Mouse (Mus musculus): ENCODE results near the gene Anapc1. TPM values are rescaled to one million over a fixed set of nuclear protein-coding genes. Genes with fewer than 3 reads are reported as not detected.
A peak's percentile ranks its signal among the peaks of the same experiment; 100 is the strongest.

Anapc1 gene
- polyA plus RNA-seq, 1 experiment from 2014 or later: 39.8 TPM

DNA sequence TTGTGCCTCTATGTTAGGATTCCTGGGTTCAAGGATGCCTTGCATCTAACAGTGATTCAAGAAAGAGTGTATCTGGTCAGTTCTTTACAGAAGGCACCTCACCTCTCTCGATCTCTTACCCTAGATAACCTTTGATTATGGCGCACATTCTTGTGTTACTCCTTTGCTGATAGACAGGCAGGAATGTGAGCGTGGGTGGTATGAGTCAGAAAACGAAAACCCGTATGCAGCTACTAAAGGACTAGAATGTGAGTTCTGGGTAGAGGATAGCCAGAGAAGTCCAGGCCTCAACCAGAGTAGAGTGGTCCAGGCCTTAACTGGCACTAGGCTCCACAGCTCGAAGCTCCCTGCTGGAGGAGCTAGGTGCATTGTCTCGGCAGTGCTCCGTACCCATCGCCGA is 5.6 kb upstream of the Anapc1 start:
- no peak for ATAC-seq
- Histone ChIP-seq H3K27ac (ENCODE audit: low read length) (no peak overlapping the region), H3K9ac (ENCODE audit: low read depth, low read length) (no peak overlapping the region), H3K4me1 (ENCODE audit: control insufficient read depth, insufficient read depth, low read length) (peaks cover 4% of the 10 kb centered on the region; the same call in 1 of the 2 replicates), H3K4me3 (ENCODE audit: low read length) (no peak overlapping the region), H3K4me2 (ENCODE audit: low read depth, low read length) (no peak overlapping the region), H3K9me3 (ENCODE audit: control insufficient read depth, low read length) (no peaks in the 10 kb centered on the region), H3K27me3 (replicated peaks; ENCODE audit: control insufficient read depth, insufficient read depth, low read length) (no peaks in the 10 kb centered on the region), H3K36me3 (ENCODE audit: control insufficient read depth, insufficient read depth, low read length) (no peaks in the 10 kb centered on the region)
- 86% methylated on average over 10 of the region's 10 CpGs for WGBS

DNA sequence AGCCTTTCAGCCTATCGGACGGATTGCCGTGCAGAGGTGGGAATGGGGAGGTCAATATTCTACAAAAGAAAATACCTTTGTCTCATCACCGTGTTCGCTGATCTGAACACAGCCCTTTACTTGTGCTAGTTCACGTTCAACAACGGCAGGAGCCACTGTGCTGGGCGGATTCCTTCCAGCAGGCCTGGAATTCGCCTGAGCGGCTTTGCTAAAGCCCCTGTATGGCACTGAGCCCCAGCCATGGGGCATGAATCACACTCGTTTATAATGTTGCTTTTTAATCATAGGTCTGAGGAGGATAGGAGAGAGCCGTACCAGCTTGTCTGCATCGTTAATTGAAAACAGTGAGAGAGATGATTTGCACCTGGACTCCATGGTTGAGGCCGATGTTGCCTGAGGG is 5.1 kb upstream of the Anapc1 start:
- H3K4me1 ChIP-seq (ENCODE audit: control insufficient read depth, insufficient read depth, low read length): peaks cover 4% of the 10 kb centered on the region; the same call in 1 of the 2 replicates
- 73% methylated on average over 14 of the region's 14 CpGs for WGBS
- no peak overlapping the region for H3K4me2 ChIP-seq (ENCODE audit: low read depth, low read length)
- no peak overlapping the region for H3K4me3 ChIP-seq (ENCODE audit: low read length)
- no peak overlapping the region for H3K9ac ChIP-seq (ENCODE audit: low read depth, low read length)
- H3K36me3 ChIP-seq (ENCODE audit: control insufficient read depth, insufficient read depth, low read length): no peaks in the 10 kb centered on the region
- H3K9me3 ChIP-seq (ENCODE audit: control insufficient read depth, low read length): no peaks in the 10 kb centered on the region
- no peak overlapping the region for H3K27ac ChIP-seq (ENCODE audit: low read length)
- H3K27me3 ChIP-seq (replicated peaks; ENCODE audit: control insufficient read depth, insufficient read depth, low read length): no peaks in the 10 kb centered on the region
- no peak for ATAC-seq

DNA sequence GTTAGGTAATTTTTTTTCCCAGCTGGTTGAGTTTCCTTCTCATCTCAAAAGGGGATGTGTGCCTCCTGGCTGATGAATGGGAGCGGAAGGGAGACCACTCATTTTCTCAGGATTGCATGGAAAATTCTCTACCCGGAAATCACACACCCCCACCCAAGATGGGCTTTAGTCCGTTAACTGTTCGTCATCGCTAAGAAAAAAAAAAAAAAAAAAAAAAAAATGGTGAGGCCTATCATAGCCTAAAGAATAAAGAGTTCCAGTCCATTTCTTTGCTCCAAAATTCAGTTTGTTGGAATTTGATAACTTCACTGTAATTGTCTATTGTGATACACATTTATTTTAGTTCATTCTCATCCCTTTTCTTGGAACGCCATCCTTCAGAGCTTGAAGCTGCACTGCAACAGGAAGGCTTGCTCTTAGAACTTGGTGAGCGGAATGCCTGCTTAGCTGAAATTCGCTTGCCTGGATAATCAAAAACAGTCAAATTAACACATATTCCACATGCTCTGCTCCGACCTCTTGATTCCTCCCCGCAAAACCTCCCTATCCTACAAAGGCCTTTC is 448 bp upstream of the Anapc1 start:
- peak overlapping the region; percentile 95 for H3K4me3 ChIP-seq (ENCODE audit: low read length)
- WGBS: 45% methylated on average over 10 of the region's 10 CpGs
- H3K9ac ChIP-seq (ENCODE audit: low read depth, low read length): peak overlapping the region; percentile 98
- no peaks in the 10 kb centered on the region; the same call in 1 of the 2 replicates for H3K36me3 ChIP-seq (ENCODE audit: control insufficient read depth, insufficient read depth, low read length)
- no peaks in the 10 kb centered on the region for H3K27me3 ChIP-seq (replicated peaks; ENCODE audit: control insufficient read depth, insufficient read depth, low read length)
- peak overlapping the region; percentile 81 for H3K27ac ChIP-seq (ENCODE audit: low read length)
- ATAC-seq: peak; percentile 75
- H3K4me1 ChIP-seq (ENCODE audit: control insufficient read depth, insufficient read depth, low read length): peaks cover 7% of the 10 kb centered on the region
- no peaks in the 10 kb centered on the region for H3K9me3 ChIP-seq (ENCODE audit: control insufficient read depth, low read length)
- H3K4me2 ChIP-seq (ENCODE audit: low read depth, low read length): peak overlapping the region; percentile 65

DNA sequence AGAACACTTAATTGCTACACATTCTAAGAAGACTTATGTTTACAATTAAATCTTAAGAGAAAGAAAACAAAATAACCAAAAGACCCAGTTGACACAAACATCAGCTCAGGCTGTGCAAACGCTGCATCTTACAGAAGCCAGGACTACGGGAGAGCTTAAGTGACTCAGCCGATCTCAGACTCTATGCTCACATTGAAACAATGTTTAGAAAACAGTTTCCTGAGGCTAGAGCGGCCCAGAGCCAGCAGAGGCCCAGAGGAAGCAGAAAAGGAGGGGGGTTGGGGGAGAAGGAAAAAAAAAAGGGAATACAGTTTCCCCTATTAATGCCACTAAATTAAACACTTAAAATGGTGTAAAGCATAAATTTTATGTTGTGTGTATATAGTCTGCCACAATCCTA is 6.5 kb downstream of the Anapc1 start:
- ATAC-seq: peak; percentile 73; the same call in 1 of the 2 replicates
- Histone ChIP-seq H3K4me2 (ENCODE audit: low read depth, low read length) (no peak overlapping the region), H3K4me3 (ENCODE audit: low read length) (no peak overlapping the region), H3K9me3 (ENCODE audit: control insufficient read depth, low read length) (no peaks in the 10 kb centered on the region), H3K27ac (ENCODE audit: low read length) (no peak overlapping the region), H3K36me3 (ENCODE audit: control insufficient read depth, insufficient read depth, low read length) (peaks cover 14% of the 10 kb centered on the region), H3K27me3 (replicated peaks; ENCODE audit: control insufficient read depth, insufficient read depth, low read length) (no peaks in the 10 kb centered on the region), H3K4me1 (ENCODE audit: control insufficient read depth, insufficient read depth, low read length) (peaks cover 3% of the 10 kb centered on the region), H3K9ac (ENCODE audit: low read depth, low read length) (no peak overlapping the region)
- 44% methylated on average over 4 of the region's 4 CpGs for WGBS

DNA sequence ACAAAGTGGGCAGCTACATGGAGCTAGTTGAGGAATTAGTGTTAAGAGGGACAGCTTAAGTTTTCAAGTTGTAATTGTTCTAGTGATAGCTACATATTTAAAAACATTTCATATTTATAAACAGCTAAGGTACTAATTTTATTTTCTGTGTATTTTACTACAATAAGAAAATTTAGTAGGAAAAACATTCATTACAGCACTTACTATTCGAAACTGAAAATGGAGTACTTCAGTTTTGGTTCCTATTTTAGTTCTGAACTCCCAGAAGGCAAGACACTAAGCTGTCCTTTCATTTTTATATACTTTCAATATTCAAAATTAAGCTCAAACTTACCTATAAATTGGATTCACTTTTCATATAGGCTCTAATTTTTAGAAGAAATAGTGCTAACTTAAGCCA is 66.6 kb downstream of the Anapc1 start:
- ATAC-seq: no peak
- no peaks in the 10 kb centered on the region for H3K9me3 ChIP-seq (ENCODE audit: control insufficient read depth, low read length)
- H3K36me3 ChIP-seq (ENCODE audit: control insufficient read depth, insufficient read depth, low read length): peaks cover 33% of the 10 kb centered on the region
- 93% methylated on average over 1 of the region's 1 CpGs for WGBS
- no peaks in the 10 kb centered on the region for H3K27me3 ChIP-seq (replicated peaks; ENCODE audit: control insufficient read depth, insufficient read depth, low read length)
- H3K4me3 ChIP-seq (ENCODE audit: low read length): no peak overlapping the region
- no peak overlapping the region for H3K4me2 ChIP-seq (ENCODE audit: low read depth, low read length)
- no peak overlapping the region for H3K9ac ChIP-seq (ENCODE audit: low read depth, low read length)
- H3K27ac ChIP-seq (ENCODE audit: low read length): no peak overlapping the region
- no peaks in the 10 kb centered on the region for H3K4me1 ChIP-seq (ENCODE audit: control insufficient read depth, insufficient read depth, low read length)

DNA sequence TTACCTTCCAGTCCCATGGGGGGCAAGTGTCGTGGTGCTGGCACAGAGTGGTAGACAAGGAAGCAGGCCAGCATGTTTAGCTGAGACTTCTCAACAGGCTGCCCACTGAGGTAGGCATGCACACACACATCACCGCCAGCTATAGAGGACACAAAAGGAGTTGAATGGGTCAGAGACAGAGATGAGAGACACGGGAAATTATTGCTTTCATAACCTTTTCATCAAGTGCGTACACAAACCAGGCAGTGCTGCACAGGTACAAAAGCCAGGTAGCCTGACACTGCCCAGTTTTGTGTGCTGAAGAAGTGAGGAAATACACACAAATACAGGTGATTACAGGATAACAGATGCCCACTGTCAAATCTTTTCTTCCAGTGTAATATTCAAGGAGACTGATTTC is 71.8 kb downstream of the Anapc1 start:
- Histone ChIP-seq H3K27me3 (replicated peaks; ENCODE audit: control insufficient read depth, insufficient read depth, low read length) (no peaks in the 10 kb centered on the region), H3K4me1 (ENCODE audit: control insufficient read depth, insufficient read depth, low read length) (no peaks in the 10 kb centered on the region), H3K9ac (ENCODE audit: low read depth, low read length) (no peak overlapping the region), H3K36me3 (ENCODE audit: control insufficient read depth, insufficient read depth, low read length) (peaks cover 24% of the 10 kb centered on the region), H3K4me3 (ENCODE audit: low read length) (no peak overlapping the region), H3K9me3 (ENCODE audit: control insufficient read depth, low read length) (no peaks in the 10 kb centered on the region), H3K4me2 (ENCODE audit: low read depth, low read length) (no peak overlapping the region), H3K27ac (ENCODE audit: low read length) (no peak overlapping the region)
- 89% methylated on average over 4 of the region's 4 CpGs for WGBS
- no peak for ATAC-seq

DNA sequence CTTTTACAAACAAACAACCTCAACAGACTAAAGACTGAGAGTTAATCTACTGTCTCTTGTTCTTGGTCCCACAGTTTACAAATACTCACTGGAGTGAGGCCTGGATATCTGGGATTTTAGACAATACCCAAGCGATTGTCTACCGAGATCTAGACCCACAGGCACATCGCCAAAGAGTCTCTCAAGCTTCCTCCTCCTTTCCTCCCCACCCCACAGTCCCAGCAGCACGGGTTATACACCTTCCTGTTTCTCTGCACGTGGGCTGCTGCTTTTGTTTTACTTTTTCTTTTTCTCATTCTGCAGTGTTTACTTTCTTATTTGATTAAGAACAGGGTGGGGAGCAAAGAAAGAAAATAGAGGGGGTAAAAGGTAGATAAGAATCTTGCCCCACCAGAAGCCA is 73.8 kb downstream of the Anapc1 start:
- ATAC-seq: no peak
- no peaks in the 10 kb centered on the region for H3K27me3 ChIP-seq (replicated peaks; ENCODE audit: control insufficient read depth, insufficient read depth, low read length)
- H3K9me3 ChIP-seq (ENCODE audit: control insufficient read depth, low read length): no peaks in the 10 kb centered on the region
- no peak overlapping the region for H3K4me2 ChIP-seq (ENCODE audit: low read depth, low read length)
- H3K4me1 ChIP-seq (ENCODE audit: control insufficient read depth, insufficient read depth, low read length): no peaks in the 10 kb centered on the region
- no peak overlapping the region for H3K9ac ChIP-seq (ENCODE audit: low read depth, low read length)
- H3K4me3 ChIP-seq (ENCODE audit: low read length): no peak overlapping the region
- peaks cover 24% of the 10 kb centered on the region for H3K36me3 ChIP-seq (ENCODE audit: control insufficient read depth, insufficient read depth, low read length)
- no peak overlapping the region for H3K27ac ChIP-seq (ENCODE audit: low read length)
- WGBS: 60% methylated on average over 5 of the region's 5 CpGs

DNA sequence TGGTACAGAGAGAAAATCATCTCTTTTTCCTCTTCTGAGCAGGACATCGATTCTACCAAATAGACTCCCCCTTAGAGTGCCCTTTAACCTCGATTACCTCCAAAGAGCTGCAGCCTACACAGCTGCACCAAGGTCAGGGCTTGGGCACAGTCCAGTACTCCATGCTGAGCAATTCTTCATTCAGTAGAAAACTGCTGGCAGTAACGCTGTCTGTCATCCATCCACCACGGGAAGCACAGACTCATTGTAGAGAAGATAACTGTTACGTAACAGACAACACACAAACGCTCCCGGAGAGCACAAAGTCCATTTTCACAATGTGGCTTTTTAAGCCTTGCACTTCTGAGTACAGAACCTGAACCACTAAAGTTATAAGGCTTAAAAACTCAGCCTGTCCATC is 74.9 kb downstream of the Anapc1 start:
- Histone ChIP-seq H3K4me1 (ENCODE audit: control insufficient read depth, insufficient read depth, low read length) (no peaks in the 10 kb centered on the region), H3K27me3 (replicated peaks; ENCODE audit: control insufficient read depth, insufficient read depth, low read length) (no peaks in the 10 kb centered on the region), H3K9me3 (ENCODE audit: control insufficient read depth, low read length) (no peaks in the 10 kb centered on the region), H3K36me3 (ENCODE audit: control insufficient read depth, insufficient read depth, low read length) (peaks cover 19% of the 10 kb centered on the region), H3K9ac (ENCODE audit: low read depth, low read length) (no peak overlapping the region), H3K4me2 (ENCODE audit: low read depth, low read length) (no peak overlapping the region), H3K27ac (ENCODE audit: low read length) (no peak overlapping the region), H3K4me3 (ENCODE audit: low read length) (no peak overlapping the region)
- WGBS: 77% methylated on average over 7 of the region's 7 CpGs
- peak; percentile 86 for ATAC-seq

DNA sequence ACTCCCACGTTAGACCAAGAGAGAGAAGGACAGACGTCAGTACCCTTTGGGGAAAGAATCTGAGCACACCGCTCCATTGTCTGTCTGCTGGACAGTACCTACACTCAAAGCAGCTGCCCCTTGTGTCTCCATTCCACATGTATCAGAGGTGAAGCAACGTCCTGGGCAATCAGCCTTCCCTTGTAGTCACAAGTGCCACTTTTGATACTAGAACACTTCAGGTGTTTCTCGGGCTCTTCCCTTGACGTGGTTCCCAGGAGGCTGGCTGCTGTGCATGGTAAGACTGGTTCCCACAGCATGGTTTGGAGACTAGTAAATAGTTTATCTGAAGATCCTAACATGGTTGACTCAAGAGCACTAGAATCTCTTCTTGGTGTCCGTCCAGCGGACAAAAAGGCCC is 76.0 kb downstream of the Anapc1 start:
- H3K27me3 ChIP-seq (replicated peaks; ENCODE audit: control insufficient read depth, insufficient read depth, low read length): no peaks in the 10 kb centered on the region
- no peak overlapping the region for H3K27ac ChIP-seq (ENCODE audit: low read length)
- H3K4me1 ChIP-seq (ENCODE audit: control insufficient read depth, insufficient read depth, low read length): no peaks in the 10 kb centered on the region
- peaks cover 19% of the 10 kb centered on the region for H3K36me3 ChIP-seq (ENCODE audit: control insufficient read depth, insufficient read depth, low read length)
- no peaks in the 10 kb centered on the region for H3K9me3 ChIP-seq (ENCODE audit: control insufficient read depth, low read length)
- no peak overlapping the region for H3K4me2 ChIP-seq (ENCODE audit: low read depth, low read length)
- H3K4me3 ChIP-seq (ENCODE audit: low read length): no peak overlapping the region
- no peak for ATAC-seq
- no peak overlapping the region for H3K9ac ChIP-seq (ENCODE audit: low read depth, low read length)
- 93% methylated on average over 8 of the region's 8 CpGs for WGBS

DNA sequence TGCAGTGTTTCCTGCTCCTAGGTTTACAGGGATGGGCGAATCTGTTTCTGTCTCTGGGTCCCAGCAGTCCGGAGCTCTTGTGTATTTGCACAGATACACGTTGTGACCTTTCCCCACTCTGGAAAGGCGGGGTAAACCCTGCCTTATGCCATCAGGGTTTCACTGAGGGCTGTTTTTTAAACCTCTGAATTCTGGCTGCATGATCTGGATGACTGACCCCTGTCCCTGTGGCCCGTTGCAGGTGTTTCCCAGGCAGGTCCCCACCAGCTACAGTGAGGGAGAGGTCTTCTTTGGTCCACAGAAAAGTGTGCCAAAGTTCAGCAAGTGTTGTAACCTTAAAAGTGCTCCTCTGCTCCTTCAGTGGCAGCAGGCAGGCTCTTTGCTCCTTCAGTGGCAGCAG is 77.9 kb downstream of the Anapc1 start:
- Histone ChIP-seq H3K9ac (ENCODE audit: low read depth, low read length) (no peak overlapping the region), H3K36me3 (ENCODE audit: control insufficient read depth, insufficient read depth, low read length) (peaks cover 13% of the 10 kb centered on the region), H3K9me3 (ENCODE audit: control insufficient read depth, low read length) (no peaks in the 10 kb centered on the region), H3K27me3 (replicated peaks; ENCODE audit: control insufficient read depth, insufficient read depth, low read length) (no peaks in the 10 kb centered on the region), H3K4me3 (ENCODE audit: low read length) (no peak overlapping the region), H3K27ac (ENCODE audit: low read length) (no peak overlapping the region), H3K4me1 (ENCODE audit: control insufficient read depth, insufficient read depth, low read length) (no peaks in the 10 kb centered on the region), H3K4me2 (ENCODE audit: low read depth, low read length) (no peak overlapping the region)
- 66% methylated on average over 5 of the region's 5 CpGs for WGBS
- no peak for ATAC-seq

Measured in intestine, embryonic 16.5 days (tissue).